Mouse (Mus musculus): ENCODE results near the gene Tmem72.

Gene Tmem72

GRCm38 (mm10) chr6:116679563-116680288 is 37.0 kb downstream of the Tmem72 start:
- no peak for DNase-seq (ENCODE audit: low read depth)

GRCm38 (mm10) chr6:116677321-116677720 is 39.4 kb downstream of the Tmem72 start:
- no peak for DNase-seq (ENCODE audit: low read depth)

DNA sequence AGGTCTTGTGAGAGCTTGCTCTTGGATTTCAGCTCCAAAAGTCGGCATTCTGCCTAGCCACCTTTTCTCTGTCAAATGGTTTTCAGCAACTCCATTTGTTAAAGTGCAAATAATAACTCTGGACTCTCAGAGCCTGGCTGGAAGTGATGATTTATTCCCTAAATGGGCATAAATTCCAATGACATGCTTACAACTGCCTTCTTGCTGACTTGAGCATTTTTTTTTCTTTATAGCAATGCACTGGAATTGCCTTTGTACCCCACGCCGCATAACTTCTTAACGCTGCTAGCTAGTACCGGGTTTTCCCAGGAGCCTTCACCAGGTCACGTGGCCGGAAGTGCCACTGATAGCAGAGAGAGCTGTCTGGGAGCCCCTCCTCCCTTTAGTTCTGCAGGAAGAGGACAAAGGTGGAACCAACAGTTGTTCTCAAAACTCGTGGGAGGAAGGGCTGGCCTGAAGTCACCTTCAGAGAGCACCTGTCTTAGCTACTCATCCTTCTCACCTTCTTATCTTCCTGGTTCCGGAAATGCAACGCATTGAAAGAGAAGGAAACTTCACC is 40.3 kb downstream of the Tmem72 start:
- no peak for DNase-seq (ENCODE audit: low read depth)

DNA sequence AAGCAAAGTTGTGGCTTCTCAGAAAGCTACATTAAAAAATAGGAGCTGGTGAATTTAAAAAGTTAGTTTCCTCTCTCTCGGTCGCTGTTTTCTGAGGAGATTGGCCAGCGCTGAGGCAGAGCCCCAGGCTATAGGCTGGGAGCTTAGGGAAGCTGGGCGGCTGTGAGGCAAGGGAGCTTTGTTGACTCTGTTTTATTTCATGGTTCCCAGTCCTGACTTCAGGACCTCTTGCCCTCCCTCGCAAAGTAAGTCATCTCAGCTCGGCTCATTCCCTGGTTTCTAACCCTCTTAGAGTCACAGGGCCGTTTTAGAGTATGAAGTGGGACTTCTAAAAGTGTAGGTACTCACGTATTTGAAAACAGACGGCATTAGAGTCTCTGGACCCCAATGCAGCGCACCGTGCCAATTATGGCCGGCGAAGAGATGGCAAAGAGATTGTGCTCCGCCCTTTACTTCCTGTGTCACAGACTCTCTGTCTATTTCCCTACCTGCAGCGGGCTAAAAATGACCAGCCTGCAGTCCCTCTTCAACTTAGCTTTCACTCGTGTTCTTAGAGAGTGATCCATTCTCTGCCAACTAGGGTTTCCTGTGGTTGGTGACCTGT is 42.3 kb downstream of the Tmem72 start:
- DNase-seq (ENCODE audit: low read depth), result no peak

DNA sequence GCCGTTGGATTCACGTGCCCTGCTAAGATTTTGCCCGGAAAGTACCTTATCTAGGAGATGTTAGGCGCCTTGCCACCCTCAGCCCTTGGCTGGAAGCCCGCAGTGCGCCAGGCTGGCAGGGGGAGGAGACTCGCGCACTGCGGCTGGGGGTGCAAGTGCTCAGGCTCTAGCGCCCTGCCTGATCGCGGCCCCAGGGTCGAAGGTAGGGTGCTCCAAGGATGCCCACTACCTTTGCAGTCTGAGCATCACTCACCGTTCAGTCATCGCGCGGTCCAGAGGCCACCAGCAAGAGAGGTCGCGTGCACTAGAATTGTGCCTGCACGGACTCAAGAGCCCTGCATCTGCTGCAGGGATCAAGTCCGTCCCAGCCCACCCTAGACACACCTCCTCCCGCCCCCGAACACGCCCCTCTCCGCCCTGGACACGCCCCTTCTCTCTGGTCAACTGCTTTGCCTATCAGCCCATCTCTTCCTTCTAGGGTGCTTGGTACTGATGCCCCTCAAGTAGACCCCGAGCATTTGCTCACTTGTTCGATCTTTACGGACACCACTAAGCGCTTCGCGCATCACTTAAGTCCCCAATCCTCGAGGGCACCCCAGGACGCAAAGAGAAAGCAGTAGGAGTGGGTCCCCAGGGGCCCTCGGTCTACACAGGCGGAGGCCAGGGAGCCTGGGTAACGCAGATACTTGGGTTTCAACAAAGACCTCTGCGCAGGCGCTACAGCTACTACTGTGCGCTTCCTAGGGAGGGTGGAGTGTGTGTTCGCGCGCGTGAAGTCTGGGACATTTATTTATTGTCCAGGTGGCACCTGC is 43.0 kb downstream of the Tmem72 start, which contains the start of gene Rassf4:
Gene Rassf4 (minus strand): TSS at position 482 of the 812 bp plus-strand sequence.
- no peak for DNase-seq (ENCODE audit: low read depth)

- DNase-seq (ENCODE audit: low read depth), result no peak
Observed at GRCm38 (mm10) chr6:116672349-116672748, 44.4 kb downstream of the Tmem72 start.

GRCm38 (mm10) chr6:116671768-116672167 is 44.9 kb downstream of the Tmem72 start:
- DNase-seq (ENCODE audit: low read depth), result no peak

DNA sequence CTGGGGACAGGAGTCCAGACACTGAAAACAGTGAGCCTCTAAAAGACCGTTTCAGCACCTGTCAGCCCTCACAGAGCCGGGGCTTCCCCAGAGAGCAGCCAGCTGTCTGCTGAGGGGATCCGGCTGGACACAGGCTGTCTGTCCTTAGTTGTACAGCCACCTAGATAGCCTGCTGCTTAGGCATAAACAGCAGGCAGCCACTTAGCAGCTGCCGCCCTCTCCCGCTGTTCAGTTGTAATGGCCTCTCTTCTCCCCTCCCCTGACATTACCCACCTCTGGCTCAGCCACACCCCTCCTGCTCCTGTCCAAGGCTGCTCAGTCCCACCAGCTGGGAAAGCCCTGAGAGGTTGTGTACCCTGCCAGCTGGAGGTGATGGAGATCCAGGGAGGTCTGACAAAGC is 45.7 kb downstream of the Tmem72 start:
- no peak for DNase-seq (ENCODE audit: low read depth)

DNA sequence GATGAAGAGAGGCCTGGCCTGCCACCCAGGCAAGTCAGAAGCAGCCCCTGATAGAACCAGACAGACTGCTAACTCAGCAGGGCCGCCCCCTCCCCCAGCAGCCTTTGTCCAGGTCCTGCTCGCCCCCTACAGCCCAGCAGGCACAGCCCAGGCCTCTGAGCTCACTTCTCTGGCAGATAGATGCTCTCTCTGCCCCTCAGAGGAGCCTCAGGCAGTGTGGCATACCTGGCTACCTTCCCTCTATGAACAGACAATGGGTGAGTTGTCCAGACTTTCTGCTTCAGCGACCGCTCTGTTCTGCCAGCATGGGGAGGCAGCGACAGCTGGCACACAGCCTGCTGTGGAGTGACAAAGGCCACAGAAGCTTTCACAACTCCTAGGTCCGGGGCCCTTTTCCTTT is 46.6 kb downstream of the Tmem72 start:
- no peak for DNase-seq (ENCODE audit: low read depth)

DNA sequence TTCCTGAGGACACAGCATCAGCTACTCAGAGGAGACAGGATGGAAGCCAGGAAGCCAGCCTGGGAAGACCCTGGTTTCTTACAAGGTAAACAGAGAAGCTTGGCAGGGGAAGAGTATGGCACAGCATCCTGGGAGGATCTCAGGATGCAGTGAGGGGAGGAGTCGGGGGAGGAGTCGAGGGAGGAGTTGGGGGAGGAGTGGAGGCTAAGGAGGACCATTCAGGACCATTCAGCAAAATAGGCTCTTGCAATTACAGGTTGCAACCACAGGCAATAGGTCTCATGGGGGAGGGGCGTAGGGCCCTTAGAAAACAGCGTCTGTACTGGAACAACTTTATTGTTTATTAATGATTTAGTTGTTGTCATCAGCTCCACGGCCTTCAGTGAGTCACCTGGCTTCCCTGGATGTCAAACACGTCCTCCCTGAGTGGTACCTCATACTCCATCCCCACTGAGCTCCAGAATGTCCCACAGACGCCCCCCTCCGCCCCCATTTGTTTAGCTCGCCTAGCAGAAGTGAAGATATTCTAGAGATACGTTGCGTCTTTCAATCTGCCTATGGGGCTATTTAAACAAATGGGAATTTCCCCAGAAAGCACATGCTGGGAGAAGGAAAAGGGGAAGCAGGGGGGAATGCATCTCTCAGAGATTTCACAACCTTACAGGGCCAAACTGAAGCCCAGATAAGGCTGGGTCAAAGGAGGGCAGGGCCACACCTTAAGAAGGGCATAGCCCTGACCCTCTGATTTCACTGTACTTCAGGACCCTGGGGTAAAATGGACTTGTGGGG is 47.8 kb downstream of the Tmem72 start:
- DNase-seq (ENCODE audit: low read depth), result peak; percentile 34

GRCm38 (mm10) chr6:116667382-116667781 is 49.3 kb downstream of the Tmem72 start:
- no peak for DNase-seq (ENCODE audit: low read depth)

DNA sequence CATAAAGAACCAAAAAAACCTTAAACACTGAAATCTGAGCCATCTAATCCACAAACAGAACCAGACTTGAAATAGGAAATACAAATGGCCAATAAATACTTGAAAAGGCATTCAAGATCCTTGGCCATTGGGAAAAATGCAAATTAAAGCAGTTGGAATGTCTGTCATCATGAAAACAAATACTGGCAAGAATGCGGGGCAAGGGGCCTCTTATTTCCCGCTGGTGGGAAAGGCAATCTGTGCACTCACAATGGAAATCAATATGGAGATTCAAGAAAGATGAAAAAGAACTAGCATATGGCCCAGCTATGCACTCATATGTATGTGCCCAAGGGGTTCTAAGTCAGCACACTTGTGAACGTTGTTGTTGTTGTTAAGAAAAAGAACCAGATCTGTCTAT is 49.8 kb downstream of the Tmem72 start:
- no peak for DNase-seq (ENCODE audit: low read depth)

DNA sequence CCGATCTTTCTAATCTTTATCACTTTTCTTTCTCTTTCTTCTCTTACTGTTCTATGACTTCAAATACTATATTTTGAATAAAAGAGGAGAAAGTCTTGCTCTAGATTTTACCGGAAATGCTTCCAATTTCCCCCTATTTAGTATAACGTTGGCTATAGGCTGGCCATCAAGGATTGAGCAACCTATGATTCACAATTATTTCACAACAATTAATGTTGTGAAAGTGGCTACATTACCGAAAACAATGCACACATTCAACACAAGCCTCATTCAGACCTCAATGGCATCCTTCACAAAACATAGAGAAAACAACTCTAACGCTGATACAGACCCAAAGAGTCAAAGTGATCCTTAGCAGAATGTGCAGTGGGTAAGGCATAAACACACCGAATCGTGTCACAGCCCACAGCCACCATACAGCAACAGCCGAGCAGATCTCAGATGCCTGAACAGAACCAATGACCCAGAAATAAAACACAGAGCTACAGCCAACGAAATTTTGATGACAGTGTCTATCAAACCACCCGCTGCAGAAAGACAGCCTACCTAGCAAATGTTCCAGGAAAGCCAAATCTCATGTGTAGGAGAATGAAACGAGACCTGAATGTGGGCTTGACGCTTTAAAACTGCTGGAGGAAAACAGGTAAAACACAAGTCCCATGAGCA is 50.5 kb downstream of the Tmem72 start:
- DNase-seq (ENCODE audit: low read depth), result peak; percentile 66

- DNase-seq (ENCODE audit: low read depth), result no peak
Observed at GRCm38 (mm10) chr6:116664830-116665229, 51.9 kb downstream of the Tmem72 start.

DNA sequence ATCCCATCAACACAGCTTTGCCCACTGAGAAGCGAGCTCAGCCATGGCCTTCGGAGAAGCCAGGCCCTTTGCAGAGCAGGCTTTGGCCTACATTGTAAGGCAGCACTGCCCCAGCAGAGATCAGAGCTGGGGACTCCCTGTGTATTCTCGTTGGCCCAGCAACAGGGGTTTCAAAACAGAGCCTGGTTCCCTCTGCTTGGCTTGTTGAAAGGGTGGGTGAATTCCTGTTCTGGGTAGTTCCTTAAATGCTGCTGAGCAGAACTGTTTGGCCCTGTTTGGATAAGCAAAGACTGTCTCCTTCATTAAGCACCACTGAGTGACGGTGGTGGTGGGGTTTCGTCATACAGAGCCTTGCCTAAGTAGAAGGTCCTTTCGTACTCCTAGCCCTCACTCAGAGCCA is 52.7 kb downstream of the Tmem72 start:
- DNase-seq (ENCODE audit: low read depth), result peak; percentile 60

DNA sequence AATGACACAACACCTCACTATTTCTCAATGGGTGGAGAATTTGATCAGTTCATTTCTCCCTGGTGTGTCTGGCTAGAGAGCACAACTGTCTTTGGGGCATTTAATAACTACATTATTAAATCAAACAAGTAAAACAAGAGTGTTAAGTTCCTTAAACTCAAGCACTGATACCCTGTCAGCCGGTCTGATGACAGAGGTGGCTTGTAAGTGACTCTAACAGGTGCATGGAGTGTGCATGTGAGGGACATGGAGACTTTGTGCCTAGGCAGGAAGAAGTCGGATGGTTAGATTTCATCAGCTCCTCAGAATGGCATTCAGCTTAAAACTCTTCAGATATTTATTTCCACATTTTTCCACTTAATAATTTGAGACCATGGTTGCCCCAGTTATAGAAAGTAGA is 53.3 kb downstream of the Tmem72 start:
- DNase-seq (ENCODE audit: low read depth), result no peak

DNA sequence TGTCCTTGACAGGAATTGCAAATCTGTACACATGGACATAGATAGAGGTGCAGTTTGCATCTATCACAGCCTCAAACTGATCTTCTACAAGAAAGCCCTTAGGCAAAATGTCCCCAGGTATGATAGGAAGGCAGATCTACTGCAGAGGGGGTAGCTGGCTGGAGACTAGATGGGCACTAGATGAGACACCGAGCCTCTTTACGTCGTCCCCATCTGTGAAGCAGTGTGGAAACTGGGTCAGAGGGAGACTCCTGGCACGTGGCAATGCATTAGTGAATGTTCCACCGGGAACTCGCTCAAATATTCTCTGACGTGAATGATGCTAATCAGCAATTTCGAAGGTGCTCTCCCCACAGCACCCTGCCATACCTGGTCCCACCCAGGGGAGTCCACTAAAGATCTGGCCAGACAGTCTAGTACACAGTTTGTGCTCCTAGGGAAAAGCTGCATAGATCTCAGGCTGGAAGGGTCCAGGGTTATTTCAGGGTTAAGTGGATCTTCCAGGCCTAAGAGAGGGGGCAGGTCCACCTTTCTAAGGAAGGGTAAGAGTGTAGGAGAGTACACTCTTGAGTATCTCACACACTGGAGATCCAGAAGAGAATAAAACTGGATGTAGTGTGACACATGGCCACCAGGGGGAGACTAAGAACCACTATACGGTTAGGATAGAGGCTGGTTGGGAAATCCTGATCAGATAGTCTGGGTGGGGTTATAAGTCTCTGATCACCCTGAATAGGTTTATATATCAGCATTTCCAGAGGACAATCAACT is 62.8 kb downstream of the Tmem72 start:
- peak; percentile 61 for DNase-seq (ENCODE audit: low read depth)

GRCm38 (mm10) chr6:116653191-116653590 is 63.5 kb downstream of the Tmem72 start:
- DNase-seq (ENCODE audit: low read depth), result no peak

- no peak for DNase-seq (ENCODE audit: low read depth)
Observed at GRCm38 (mm10) chr6:116651437-116652118, 65.1 kb downstream of the Tmem72 start.

DNA sequence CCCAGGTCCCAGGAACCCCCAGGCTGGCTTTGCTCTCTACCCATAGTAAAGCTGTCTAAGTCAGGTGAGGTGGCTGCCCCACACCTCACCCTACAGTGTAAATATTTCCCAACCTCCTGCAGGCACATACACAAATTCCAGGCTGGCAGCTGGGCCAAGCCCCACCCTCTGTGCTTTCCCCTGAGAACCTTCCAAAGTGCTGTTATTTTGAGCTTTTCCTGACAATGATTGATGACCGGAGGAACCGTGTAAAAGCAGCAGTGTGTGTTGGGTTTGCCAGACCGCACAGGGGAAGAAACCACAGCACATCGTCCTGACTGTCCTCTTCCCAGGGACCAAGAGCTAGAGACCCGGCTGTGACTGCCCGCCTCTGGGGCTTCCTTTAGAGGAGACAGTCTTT is 66.3 kb downstream of the Tmem72 start, which contains the start of gene Depp1:
Gene Depp1 (plus strand): TSS at position 204 of the 400 bp plus-strand sequence.
- DNase-seq (ENCODE audit: low read depth), result peak; percentile 56

Measured in 416B (cell line).